Mouse (Mus musculus) midbrain, embryonic 14.5 days (tissue): ENCODE measurements at regions not wholly inside any gene's neighbourhood (a gene's known extent, or its start where the extent isn't known, plus 50 kb on each side); places are given as distances from the start of the nearest gene placed in this dataset.

Source experiments
- ATAC-seq: fragments of 200-750 bp; cut with Nextera tagmentation; 2 replicates; pipeline ENCODE4 v1.8.0; 2017; ENCODE audit warnings: moderate number of reproducible peaks, moderate library complexity; ENCODE audit not compliant: low FRiP score, low TSS enrichment
- DNase-seq: peaks from one replicate; pipeline ENCODE4 v3.0.0-alpha.2; 2015
- H3K27ac ChIP-seq: fragments of 300-500 bp; sonication (generic); replicated peaks from 2 replicates; pipeline ENCODE4 v1.5.1; 2014; ENCODE audit warnings: mild to moderate bottlenecking, low read depth, low read length, moderate library complexity
- H3K27me3 ChIP-seq: fragments of 300-500 bp; sonication (generic); 2 replicates; pipeline ENCODE4 v1.6.1; 2014; ENCODE audit warnings: low read length, control low read depth, mixed read lengths; ENCODE audit not compliant: control insufficient read depth, insufficient read depth
- H3K36me3 ChIP-seq: fragments of 300-500 bp; sonication (generic); 2 replicates; pipeline ENCODE4 v1.6.1; 2014; ENCODE audit warnings: low read length, control low read depth; ENCODE audit not compliant: control insufficient read depth, insufficient read depth
- H3K4me1 ChIP-seq: fragments of 300-500 bp; sonication (generic); 2 replicates; pipeline ENCODE4 v1.6.1; 2014; ENCODE audit warnings: mild to moderate bottlenecking, antibody characterized with exemption, low read length, control low read depth; ENCODE audit not compliant: control insufficient read depth, insufficient read depth
- H3K4me2 ChIP-seq: fragments of 300-500 bp; sonication (generic); 2 replicates; pipeline ENCODE4 v1.6.1; 2014; ENCODE audit warnings: mild to moderate bottlenecking, low read length, moderate library complexity
- H3K4me3 ChIP-seq: fragments of 300-500 bp; sonication (generic); replicated peaks from 2 replicates; pipeline ENCODE4 v1.5.1; 2014; ENCODE audit warnings: low read depth, low read length
- H3K9ac ChIP-seq: fragments of 300-500 bp; sonication (generic); replicated peaks from 2 replicates; pipeline ENCODE4 v1.6.1; 2014; ENCODE audit warnings: mild to moderate bottlenecking, low read length, moderate library complexity
- H3K9me3 ChIP-seq: fragments of 300-500 bp; sonication (generic); 2 replicates; pipeline ENCODE4 v1.6.1; 2016; ENCODE audit warnings: low read length, control low read depth, mixed read lengths; ENCODE audit not compliant: control insufficient read depth
- WGBS: fragments of 180-500 bp; shearing (Covaris S2); extraction: QIAGEN DNeasy Blood & Tissue Kit; methylation state at CpG from one replicate; pipeline ENCODE4 v1.1.7; 2014; 5-methylcytosine and 5-hydroxymethylcytosine counted together

- H3K9me3 ChIP-seq, result no peaks in the 10 kb centered on the region
- H3K4me1 ChIP-seq, result 0 out of 2 replicates have a peak, but pooled peaks cover 8% of the 10 kb centered on the region
- ATAC-seq, result no peak
- no peak for DNase-seq
- H3K27me3 ChIP-seq, result no peaks in the 10 kb centered on the region
- H3K27ac ChIP-seq, result no peak overlapping the region
- WGBS, result 45% methylated on average over 1 of the region's 1 CpGs
- H3K4me2 ChIP-seq, result no peak overlapping the region
- H3K36me3 ChIP-seq, result no peaks in the 10 kb centered on the region
- H3K4me3 ChIP-seq, result no peak overlapping the region
- no peak overlapping the region for H3K9ac ChIP-seq
These were observed 61.8 kb upstream of the Itga11 start for GRCm38 (mm10) chr9:62615799-62616198.

GRCm38 (mm10) chr9:62618994-62619393, 58.6 kb upstream of the Itga11 start:
- no peak for ATAC-seq
- Histone ChIP-seq H3K27me3 (no peaks in the 10 kb centered on the region), H3K36me3 (no peaks in the 10 kb centered on the region), H3K27ac (no peak overlapping the region), H3K9me3 (no peaks in the 10 kb centered on the region), H3K4me1 (0 out of 2 replicates have a peak, but pooled peaks cover 5% of the 10 kb centered on the region), H3K4me3 (no peak overlapping the region), H3K4me2 (no peak overlapping the region), H3K9ac (no peak overlapping the region)
- no peak for DNase-seq
- WGBS, result 100% methylated on average over 1 of the region's 1 CpGs

DNA sequence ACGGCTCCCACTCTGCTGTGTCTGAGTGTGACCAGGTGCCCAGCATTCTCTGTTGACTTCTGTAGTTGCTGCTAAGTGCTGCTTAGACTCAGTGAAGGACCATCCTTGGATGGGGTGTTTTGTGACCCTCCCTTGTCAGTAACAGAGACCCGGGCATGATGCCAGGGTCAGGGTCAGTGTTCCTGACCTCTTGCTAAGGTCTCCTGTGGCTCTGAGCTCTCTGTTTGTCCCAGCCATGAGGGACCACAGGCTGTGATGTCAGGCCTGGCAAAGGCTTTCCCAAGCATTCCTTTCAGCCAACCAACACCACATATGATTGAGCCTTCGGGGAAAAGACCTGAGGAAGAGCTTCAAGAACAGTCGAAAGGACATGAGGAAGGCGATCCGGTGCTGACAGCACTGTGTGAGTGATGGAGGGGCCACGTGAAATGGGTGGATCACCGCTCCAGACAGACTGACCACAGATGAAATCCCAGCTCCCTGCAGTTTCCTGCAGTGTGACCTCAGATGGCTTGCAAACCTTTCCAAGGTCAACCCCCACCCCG, 56.7 kb upstream of the Itga11 start:
- no peak for ATAC-seq
- H3K27me3 ChIP-seq, result no peaks in the 10 kb centered on the region
- no peaks in the 10 kb centered on the region for H3K9me3 ChIP-seq
- H3K4me2 ChIP-seq, result no peak overlapping the region
- no peak overlapping the region for H3K9ac ChIP-seq
- no peak overlapping the region for H3K4me3 ChIP-seq
- H3K27ac ChIP-seq, result no peak overlapping the region
- WGBS, result 82% methylated on average over 9 of the region's 9 CpGs
- H3K4me1 ChIP-seq, result no peaks in the 10 kb centered on the region
- H3K36me3 ChIP-seq, result no peaks in the 10 kb centered on the region
- no peak for DNase-seq

DNA sequence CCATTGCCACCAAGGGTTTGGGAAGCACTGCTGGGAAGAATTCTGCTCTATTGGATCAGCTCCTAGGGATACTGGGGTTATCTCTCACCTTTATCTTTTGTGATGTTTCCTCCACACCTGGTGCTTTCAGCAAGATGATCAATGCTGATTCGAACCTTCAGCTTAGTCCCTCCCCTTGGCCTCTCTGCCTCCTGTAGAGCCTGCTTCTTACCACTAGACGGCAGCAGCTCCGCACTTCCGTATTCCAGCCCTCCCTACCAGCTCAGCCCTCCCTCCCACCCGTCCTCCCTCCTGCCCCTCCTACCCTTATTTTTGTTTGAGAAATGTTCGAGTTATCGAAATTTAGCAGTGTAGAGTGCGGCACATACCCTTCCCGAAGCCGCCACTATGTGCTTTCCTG, 55.5 kb upstream of the Itga11 start:
- Histone ChIP-seq H3K4me1 (no peaks in the 10 kb centered on the region), H3K9me3 (no peaks in the 10 kb centered on the region), H3K9ac (no peak overlapping the region), H3K27ac (no peak overlapping the region), H3K36me3 (no peaks in the 10 kb centered on the region), H3K4me3 (no peak overlapping the region), H3K27me3 (no peaks in the 10 kb centered on the region), H3K4me2 (no peak overlapping the region)
- DNase-seq, result no peak
- 71% methylated on average over 10 of the region's 10 CpGs for WGBS
- ATAC-seq, result no peak

DNA sequence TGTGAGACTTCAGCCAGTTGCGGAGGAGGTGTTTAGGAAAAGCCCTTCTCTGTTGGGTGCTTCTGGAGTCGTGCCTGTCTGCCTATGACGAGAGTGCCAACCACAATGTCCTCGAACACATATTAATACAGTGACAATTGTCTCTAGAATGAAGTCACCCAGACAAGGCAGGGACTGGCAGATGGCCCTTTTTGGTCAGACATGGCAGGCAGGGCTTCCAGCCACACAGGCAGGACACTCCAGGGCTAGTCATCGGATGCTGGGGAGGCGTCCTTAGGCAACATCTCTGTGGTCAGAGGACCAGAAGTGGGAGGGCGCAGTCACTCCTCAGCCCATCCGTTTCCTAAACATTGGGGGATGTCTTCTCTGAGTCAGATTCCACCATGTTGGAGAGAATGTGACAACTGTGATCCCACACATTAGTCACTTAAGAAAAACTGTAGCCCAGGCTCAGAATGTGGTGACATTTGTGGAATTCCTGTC, 53.0 kb upstream of the Itga11 start:
- 76% methylated on average over 8 of the region's 8 CpGs for WGBS
- DNase-seq (no peak), ATAC-seq (no peak)
- H3K9me3 ChIP-seq, result no peaks in the 10 kb centered on the region
- no peaks in the 10 kb centered on the region for H3K4me1 ChIP-seq
- no peak overlapping the region for H3K4me3 ChIP-seq
- H3K9ac ChIP-seq, result no peak overlapping the region
- no peaks in the 10 kb centered on the region for H3K27me3 ChIP-seq
- no peaks in the 10 kb centered on the region for H3K36me3 ChIP-seq
- no peak overlapping the region for H3K27ac ChIP-seq
- H3K4me2 ChIP-seq, result no peak overlapping the region

- Histone ChIP-seq H3K36me3 (no peaks in the 10 kb centered on the region), H3K9ac (no peak overlapping the region), H3K4me1 (no peaks in the 10 kb centered on the region), H3K4me2 (no peak overlapping the region), H3K27me3 (no peaks in the 10 kb centered on the region), H3K9me3 (no peaks in the 10 kb centered on the region), H3K4me3 (no peak overlapping the region), H3K27ac (no peak overlapping the region)
- WGBS, result 70% methylated on average over 6 of the region's 6 CpGs
- no peak for ATAC-seq
- DNase-seq, result no peak
These were observed 50.3 kb upstream of the Itga11 start for GRCm38 (mm10) chr9:62627071-62628000.
